Mouse (Mus musculus): ENCODE data around the gene Tmppe.

Gene Tmppe

DNA sequence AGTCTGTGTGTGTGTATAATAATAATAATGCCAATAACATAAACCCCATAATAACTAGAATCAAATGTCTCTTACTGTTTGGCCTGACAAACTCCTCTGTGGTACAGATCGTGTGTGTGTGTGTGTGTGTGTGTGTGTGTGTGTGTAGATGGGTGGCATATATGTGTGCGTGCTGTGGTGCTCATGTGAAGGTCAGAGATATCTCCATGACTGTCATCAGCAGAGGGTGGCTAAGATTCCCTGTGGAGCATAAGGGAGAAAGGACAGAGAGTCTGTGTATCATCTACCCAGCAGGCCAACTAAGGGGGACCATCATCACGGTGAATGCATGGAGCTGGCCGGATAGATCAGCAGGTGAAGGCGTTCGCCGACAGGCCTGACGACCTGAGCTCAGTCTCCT, 46.0 kb downstream of the Tmppe start:
- no peak for DNase-seq

DNA sequence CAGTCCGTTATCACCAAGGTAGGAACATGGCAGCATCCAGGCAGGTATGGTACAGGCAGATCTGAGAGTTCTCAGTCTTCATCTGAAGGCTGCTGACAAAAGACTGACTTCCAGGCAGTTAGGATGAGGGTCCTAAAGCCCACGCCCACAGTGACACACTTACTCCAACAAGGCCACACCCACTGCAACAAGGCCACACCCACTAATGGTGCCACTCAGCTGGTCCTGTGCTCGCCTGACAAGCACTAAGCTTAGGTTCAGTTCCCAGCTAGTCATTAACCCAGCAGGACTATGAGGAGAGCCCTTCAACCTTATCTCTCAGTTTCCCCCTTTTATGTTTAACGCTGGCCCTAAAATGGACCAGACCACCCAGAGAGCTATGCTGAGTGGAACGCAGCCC, 47.8 kb downstream of the Tmppe start:
- DNase-seq = no peak

DNA sequence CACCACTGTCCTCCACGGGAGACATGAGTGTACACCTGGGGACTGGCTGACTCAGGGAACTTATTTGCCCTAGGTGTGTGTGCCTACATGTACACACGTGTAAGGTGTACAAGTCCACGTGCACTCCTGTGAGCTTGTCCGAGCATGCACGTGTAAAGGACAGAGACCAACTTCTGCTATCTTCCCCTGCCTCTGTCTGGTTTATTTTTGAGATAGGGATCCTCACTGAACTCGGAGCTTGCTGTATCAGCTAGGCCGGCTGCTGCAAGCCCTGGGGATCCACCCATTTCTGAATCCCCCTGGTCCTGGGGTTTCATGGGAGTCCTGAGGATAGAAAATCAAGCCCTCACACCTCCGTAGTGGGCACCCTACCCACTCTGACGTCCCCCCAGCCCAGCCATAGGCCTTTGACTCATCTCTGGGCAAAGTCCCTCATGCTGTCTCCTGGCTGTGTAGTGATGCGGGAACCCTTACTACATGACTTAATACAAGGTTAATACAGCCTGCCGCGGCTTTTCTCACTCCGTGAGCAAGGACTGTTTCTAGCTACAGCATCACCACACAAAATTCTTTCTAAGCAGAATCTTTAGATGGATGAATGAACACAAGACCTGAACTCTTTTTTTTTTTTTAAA, 48.3 kb downstream of the Tmppe start:
- no peak for DNase-seq

DNA sequence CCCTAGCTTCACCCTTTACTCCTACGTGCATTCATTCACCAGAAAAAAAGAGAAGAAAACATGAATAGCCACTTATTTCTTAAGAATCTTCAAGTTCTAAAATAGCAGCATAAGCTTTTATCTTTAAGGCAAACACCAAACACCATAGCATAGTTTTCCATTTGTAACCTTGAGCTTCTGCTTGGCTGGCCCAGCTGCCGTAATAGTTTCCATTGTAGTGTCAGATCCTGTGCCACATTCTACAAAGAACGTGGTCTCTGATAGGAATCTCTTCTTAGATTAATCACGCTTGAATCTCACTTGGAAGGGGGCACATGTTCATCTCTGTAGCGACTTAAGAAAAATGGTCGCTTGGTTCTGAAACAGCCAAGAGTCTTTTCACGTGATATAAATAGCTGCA, 50.7 kb downstream of the Tmppe start:
- no peak for DNase-seq

DNA sequence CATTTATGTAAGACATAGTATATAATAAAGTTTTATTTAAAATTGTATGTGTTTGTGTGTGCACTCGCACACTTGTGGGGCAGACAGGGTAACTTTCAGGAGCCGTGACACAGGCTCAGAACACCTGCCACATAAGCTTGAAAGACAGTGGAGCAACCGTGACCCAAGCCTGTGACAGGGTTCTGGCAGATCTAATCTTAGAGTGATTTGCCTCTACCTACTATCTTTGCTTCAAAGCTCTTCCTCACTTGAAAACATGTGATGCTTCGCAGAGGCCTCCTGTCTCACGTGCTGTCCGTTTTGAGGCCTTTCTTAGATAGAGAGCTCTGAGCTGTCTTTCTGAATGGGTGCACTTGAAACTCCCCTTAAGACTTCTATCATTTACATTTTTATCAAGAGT, 51.5 kb downstream of the Tmppe start:
- DNase-seq = no peak

DNA sequence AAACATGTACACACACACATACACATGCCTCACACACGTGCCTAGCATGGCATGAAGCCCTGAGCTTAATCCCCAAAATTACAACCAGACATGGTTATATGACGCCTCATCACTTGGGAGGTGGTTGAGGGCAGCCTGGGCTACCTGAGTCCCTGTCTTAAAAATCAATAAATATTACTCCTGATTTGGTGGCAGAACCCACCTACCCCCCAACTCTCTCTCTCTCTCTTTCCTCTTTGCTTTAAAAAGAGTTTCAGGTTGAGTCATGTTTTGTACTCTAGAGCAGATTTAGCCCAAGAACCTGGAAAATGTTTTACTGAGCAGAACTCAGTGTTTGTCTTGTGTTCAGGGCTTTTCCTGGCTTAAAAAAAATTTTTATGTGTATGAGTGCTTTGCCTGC, 54.5 kb downstream of the Tmppe start:
- no peak for DNase-seq
